Mouse (Mus musculus): ENCODE results near the gene St3gal3. TPM values are rescaled to one million over a fixed set of nuclear protein-coding genes. Genes with fewer than 3 reads are reported as not detected.

The St3gal3 gene
- polyA plus RNA-seq, 1 experiment from 2014 or later: 6.6 TPM

DNA sequence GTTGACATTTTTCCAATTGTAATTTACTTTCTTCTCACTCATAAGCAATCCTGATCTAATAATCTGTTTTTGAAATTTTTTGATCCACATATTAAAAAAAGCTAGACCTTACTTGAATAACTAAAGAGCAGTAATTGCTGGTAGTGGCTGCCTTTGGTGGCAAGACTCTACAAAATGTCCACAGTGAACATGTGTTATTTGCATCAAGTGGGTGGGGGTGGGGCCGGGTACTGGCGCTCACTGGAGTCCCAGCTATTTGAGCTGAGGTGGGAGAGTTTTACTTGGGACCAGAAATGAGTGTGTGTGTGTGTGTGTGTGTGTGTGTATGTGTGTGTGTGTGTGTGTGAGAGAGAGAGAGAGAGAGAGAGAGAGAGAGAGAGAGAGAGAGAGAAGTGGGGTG is 77.6 kb downstream of the St3gal3 start:
- Histone ChIP-seq H3K4me3 (no peak overlapping the region), H3K9me3 (no peaks in the 10 kb centered on the region), H3K27me3 (ENCODE audit: insufficient read depth, poor library complexity, severe bottlenecking) (no peaks in the 10 kb centered on the region), H3K4me1 (peaks cover 41% of the 10 kb centered on the region), H3K27ac (no peak overlapping the region), H3K36me3 (no peaks in the 10 kb centered on the region)
- no peak for DNase-seq (ENCODE audit: low spot score)
- WGBS: 60% methylated on average over 2 of the region's 2 CpGs

GRCm38 (mm10) chr4:118054615-118055014 is 80.1 kb downstream of the St3gal3 start:
- 77% methylated on average over 8 of the region's 8 CpGs for WGBS
- Histone ChIP-seq H3K4me1 (peaks cover 34% of the 10 kb centered on the region), H3K36me3 (no peaks in the 10 kb centered on the region), H3K9me3 (no peaks in the 10 kb centered on the region), H3K27ac (no peak overlapping the region), H3K4me3 (no peak overlapping the region), H3K27me3 (ENCODE audit: insufficient read depth, poor library complexity, severe bottlenecking) (no peaks in the 10 kb centered on the region)
- no peak for DNase-seq (ENCODE audit: low spot score)

DNA sequence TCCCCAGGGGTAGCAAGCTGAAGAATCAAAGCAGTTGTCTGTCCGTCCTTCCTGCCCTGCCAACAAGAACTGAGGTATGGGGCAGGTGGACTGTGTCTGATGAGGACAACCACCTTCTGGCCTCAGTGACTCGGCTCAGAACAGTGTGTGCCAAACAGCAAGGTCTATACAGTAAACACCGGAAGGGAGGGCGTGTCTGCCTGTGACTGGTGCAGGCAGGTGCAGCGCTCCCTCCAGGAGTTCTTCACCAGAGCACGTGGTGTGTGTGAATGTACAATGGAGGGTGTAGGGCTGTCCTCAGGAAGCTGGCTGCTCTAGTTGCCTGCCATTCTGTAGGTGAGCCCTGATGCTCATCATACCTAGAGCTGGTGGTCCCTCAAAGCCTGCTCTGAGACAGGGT is 80.8 kb downstream of the St3gal3 start:
- no peaks in the 10 kb centered on the region for H3K9me3 ChIP-seq
- no peaks in the 10 kb centered on the region for H3K27me3 ChIP-seq (ENCODE audit: insufficient read depth, poor library complexity, severe bottlenecking)
- WGBS: 91% methylated on average over 6 of the region's 6 CpGs
- H3K4me3 ChIP-seq: no peak overlapping the region
- no peaks in the 10 kb centered on the region for H3K36me3 ChIP-seq
- peaks cover 39% of the 10 kb centered on the region for H3K4me1 ChIP-seq
- no peak for DNase-seq (ENCODE audit: low spot score)
- H3K27ac ChIP-seq: no peak overlapping the region

DNA sequence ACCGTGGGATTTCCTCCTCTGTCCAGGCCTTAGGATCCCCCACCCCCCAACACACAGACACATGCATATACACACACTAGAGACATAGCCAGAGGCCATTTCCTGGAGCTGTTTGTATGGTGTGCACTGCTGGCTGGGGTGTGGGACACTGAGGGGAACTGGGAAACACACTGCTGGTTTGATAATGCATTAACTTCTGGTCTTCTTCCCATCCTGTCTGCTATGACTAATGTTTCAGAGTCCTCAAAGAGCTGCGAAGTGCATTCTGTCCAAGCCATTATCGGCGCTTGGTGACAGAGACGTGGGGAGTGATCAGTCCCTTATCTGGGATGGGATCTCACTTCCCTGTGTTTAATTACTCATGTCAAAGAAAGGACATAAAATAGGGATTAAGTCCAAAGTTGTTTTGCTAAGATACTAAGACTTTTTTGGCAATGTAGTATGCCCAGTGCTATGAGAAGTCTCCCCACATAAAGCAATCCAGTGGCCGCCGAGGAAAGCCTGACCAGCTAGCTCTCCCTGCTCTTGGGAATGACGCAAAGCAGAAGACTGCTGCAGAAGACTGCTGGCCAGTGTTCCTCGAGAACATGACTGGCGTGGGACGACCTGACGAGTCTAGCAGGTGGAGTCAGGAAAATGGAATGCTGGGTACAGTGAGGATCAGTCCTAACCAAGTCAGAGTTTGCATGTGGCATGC is 85.0 kb downstream of the St3gal3 start:
- Histone ChIP-seq H3K4me3 (no peak overlapping the region), H3K36me3 (no peaks in the 10 kb centered on the region), H3K4me1 (peaks cover 25% of the 10 kb centered on the region), H3K27me3 (ENCODE audit: insufficient read depth, poor library complexity, severe bottlenecking) (no peaks in the 10 kb centered on the region), H3K27ac (peak overlapping the region; percentile 60), H3K9me3 (no peaks in the 10 kb centered on the region)
- WGBS: 37% methylated on average over 12 of the region's 12 CpGs
- no peak for DNase-seq (ENCODE audit: low spot score)

DNA sequence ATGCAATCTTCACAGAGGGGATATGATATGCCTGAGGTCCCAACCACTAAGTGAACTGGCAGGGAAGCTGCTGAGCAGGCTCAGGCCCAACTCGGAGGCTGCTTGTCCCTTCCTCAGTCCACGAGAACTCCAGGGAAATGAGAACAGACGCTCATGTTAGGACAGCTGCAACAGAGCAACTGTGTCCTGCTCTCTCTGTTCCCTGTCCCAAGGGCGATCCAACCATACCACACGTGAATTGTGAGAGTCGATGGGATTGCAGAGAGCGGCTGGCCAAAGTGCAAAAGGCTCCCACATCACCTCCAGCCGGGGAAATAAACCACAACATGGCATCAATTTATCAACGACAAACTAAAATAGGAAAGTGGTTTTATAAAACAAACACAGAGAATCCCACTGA is 90.2 kb downstream of the St3gal3 start:
- Histone ChIP-seq H3K9me3 (no peaks in the 10 kb centered on the region), H3K4me1 (peaks cover 36% of the 10 kb centered on the region), H3K36me3 (no peaks in the 10 kb centered on the region), H3K27ac (no peak overlapping the region), H3K27me3 (ENCODE audit: insufficient read depth, poor library complexity, severe bottlenecking) (no peaks in the 10 kb centered on the region), H3K4me3 (no peak overlapping the region)
- WGBS: 75% methylated on average over 9 of the region's 9 CpGs
- no peak for DNase-seq (ENCODE audit: low spot score)

DNA sequence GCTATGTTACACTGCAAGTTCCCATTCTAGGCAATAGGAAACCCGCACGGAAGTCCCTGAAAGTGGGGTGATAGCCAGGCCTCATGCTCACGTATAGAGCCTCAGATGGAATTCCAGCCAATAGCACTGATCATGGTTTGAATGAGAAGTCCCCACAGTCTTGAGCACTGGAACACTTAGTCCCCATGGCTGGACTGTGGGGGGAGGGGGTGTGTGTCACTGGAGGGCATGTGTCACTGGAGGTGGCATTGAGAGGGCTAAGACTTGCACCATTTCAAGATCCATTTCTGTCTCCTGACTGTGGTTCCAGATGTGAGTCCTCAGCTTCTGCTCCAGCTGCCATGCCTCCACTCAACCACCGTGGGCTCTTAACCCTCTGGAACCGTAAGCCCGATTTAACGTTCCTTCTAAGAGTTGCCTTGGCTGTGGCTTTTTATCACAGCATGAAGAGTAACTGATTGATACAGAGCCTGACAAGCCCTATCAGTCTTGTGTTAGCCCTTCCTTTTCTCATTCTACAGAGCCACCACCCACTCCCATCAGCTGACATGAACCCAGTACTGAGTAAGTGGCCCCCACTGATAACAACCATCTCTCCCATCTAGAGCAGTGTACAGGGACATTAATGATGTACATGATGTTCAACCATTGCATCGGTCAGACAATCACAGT is 91.2 kb downstream of the St3gal3 start:
- Histone ChIP-seq H3K4me3 (no peak overlapping the region), H3K27me3 (ENCODE audit: insufficient read depth, poor library complexity, severe bottlenecking) (no peaks in the 10 kb centered on the region), H3K9me3 (no peaks in the 10 kb centered on the region), H3K4me1 (peaks cover 28% of the 10 kb centered on the region), H3K36me3 (no peaks in the 10 kb centered on the region), H3K27ac (no peak overlapping the region)
- no peak for DNase-seq (ENCODE audit: low spot score)
- 77% methylated on average over 8 of the region's 8 CpGs for WGBS

DNA sequence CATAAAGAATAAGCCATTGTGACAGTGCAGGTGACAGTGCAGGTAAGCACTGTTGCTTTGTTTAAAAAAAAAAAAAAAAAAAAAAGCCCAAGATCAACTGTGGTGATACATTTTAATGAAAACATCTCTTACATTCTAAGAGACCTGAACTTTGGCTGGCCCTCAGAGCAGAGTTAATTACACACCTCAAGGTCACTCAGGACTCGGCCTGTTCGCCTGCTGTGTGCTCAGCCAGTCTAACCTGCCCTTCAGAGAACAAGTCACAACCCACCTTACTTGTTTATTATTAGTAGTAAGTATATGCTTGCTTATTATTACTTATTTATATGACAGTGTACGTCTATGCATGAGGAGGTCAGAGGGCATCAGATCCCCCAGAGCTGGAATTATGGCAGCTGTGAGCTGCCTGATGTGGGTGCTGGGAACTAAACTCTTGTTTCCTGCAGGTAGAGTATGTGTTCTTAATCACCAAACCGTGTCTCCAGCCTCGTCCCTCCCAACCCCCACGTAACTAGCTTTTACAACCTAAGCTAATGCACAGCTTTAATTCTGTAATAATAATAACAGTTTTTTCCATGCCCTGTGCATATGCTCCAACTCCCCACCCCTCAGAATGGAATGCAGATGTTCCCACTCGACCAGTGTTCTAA is 91.9 kb downstream of the St3gal3 start:
- H3K36me3 ChIP-seq: no peaks in the 10 kb centered on the region
- peaks cover 28% of the 10 kb centered on the region for H3K4me1 ChIP-seq
- no peak overlapping the region for H3K4me3 ChIP-seq
- no peak for DNase-seq (ENCODE audit: low spot score)
- no peaks in the 10 kb centered on the region for H3K9me3 ChIP-seq
- no peaks in the 10 kb centered on the region for H3K27me3 ChIP-seq (ENCODE audit: insufficient read depth, poor library complexity, severe bottlenecking)
- 73% methylated on average over 7 of the region's 7 CpGs for WGBS
- H3K27ac ChIP-seq: no peak overlapping the region

DNA sequence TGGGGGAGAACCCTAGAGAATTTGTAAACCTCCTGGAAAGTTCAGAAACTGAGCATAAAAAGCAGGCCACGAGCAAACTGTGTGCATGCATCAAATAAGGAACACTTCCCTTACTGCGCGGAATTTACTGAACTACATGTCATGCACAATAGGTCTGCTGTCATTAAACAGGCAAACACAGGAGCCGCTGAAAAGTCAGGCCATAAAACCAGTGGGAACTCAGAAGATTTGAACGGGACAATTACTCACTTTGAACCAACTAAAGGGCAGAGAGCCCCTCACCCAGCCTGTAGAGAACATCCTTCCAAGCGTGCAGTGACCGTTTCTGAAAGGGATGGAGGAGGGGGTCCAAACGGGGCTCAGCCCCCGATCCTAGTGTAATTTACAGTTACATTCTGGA is 93.6 kb downstream of the St3gal3 start:
- 88% methylated on average over 9 of the region's 9 CpGs for WGBS
- no peaks in the 10 kb centered on the region for H3K27me3 ChIP-seq (ENCODE audit: insufficient read depth, poor library complexity, severe bottlenecking)

GRCm38 (mm10) chr4:118040650-118041049 is 94.1 kb downstream of the St3gal3 start:
- Histone ChIP-seq H3K9me3 (no peaks in the 10 kb centered on the region), H3K27ac (0 out of 2 replicates have a peak overlapping the region, but pooled peaks have one; percentile 33), H3K27me3 (ENCODE audit: insufficient read depth, poor library complexity, severe bottlenecking) (no peaks in the 10 kb centered on the region), H3K4me3 (no peak overlapping the region), H3K36me3 (no peaks in the 10 kb centered on the region), H3K4me1 (peaks cover 34% of the 10 kb centered on the region)
- WGBS: 57% methylated on average over 4 of the region's 4 CpGs
- no peak for DNase-seq (ENCODE audit: low spot score)

More for the DNA sequence above, 93.6 kb downstream of the St3gal3 start:
- no peak overlapping the region for H3K4me3 ChIP-seq
- peaks cover 34% of the 10 kb centered on the region for H3K4me1 ChIP-seq
- H3K36me3 ChIP-seq: no peaks in the 10 kb centered on the region
- H3K9me3 ChIP-seq: no peaks in the 10 kb centered on the region
- H3K27ac ChIP-seq: no peak overlapping the region
- DNase-seq (ENCODE audit: low spot score): no peak

DNA sequence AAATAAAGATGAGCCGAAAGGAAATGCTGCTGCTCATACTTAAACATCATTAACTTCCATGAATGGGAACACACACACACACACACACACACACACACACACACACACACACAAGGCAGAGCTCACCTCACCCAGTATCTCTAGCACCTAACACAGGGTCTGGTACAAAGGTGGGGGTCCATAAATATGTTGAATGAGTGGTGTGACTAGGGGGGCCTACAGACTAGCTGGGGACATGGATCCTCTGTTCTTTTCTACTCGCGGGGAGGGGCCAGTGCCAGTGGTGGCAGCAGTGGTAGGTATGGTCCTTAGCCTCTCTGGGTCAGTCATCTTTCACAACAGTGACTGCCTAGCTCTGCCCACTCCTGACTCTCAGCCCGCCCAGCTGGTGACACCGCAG is 94.8 kb downstream of the St3gal3 start:
- no peak overlapping the region for H3K4me3 ChIP-seq
- WGBS: 92% methylated on average over 5 of the region's 5 CpGs
- no peaks in the 10 kb centered on the region for H3K9me3 ChIP-seq
- no peaks in the 10 kb centered on the region for H3K36me3 ChIP-seq
- H3K4me1 ChIP-seq: peaks cover 34% of the 10 kb centered on the region
- DNase-seq (ENCODE audit: low spot score): no peak
- H3K27me3 ChIP-seq (ENCODE audit: insufficient read depth, poor library complexity, severe bottlenecking): no peaks in the 10 kb centered on the region
- no peak overlapping the region for H3K27ac ChIP-seq

GRCm38 (mm10) chr4:118038023-118038422 is 96.7 kb downstream of the St3gal3 start:
- 86% methylated on average over 1 of the region's 1 CpGs for WGBS
- Histone ChIP-seq H3K36me3 (no peaks in the 10 kb centered on the region), H3K27me3 (ENCODE audit: insufficient read depth, poor library complexity, severe bottlenecking) (no peaks in the 10 kb centered on the region), H3K4me3 (no peak overlapping the region), H3K27ac (no peak overlapping the region), H3K9me3 (no peaks in the 10 kb centered on the region), H3K4me1 (peaks cover 26% of the 10 kb centered on the region)
- DNase-seq (ENCODE audit: low spot score): no peak

- H3K36me3 ChIP-seq: no peaks in the 10 kb centered on the region
- no peaks in the 10 kb centered on the region for H3K9me3 ChIP-seq
- no peak for DNase-seq (ENCODE audit: low spot score)
- H3K4me3 ChIP-seq: no peak overlapping the region
- H3K4me1 ChIP-seq: peaks cover 22% of the 10 kb centered on the region
- WGBS: 65% methylated on average over 5 of the region's 5 CpGs
- no peaks in the 10 kb centered on the region for H3K27me3 ChIP-seq (ENCODE audit: insufficient read depth, poor library complexity, severe bottlenecking)
- 0 out of 2 replicates have a peak overlapping the region, but pooled peaks have one; percentile 30 for H3K27ac ChIP-seq
Observed at GRCm38 (mm10) chr4:118037406-118037805, 97.3 kb downstream of the St3gal3 start.

- Histone ChIP-seq H3K27me3 (ENCODE audit: insufficient read depth, poor library complexity, severe bottlenecking) (no peaks in the 10 kb centered on the region), H3K36me3 (no peaks in the 10 kb centered on the region), H3K9me3 (no peaks in the 10 kb centered on the region), H3K27ac (no peak overlapping the region), H3K4me3 (no peak overlapping the region), H3K4me1 (peaks cover 22% of the 10 kb centered on the region)
- DNase-seq (ENCODE audit: low spot score): no peak
- WGBS: 87% methylated on average over 4 of the region's 4 CpGs
Observed at GRCm38 (mm10) chr4:118036531-118036930, 98.2 kb downstream of the St3gal3 start.
